Mouse (Mus musculus) embryonic fibroblast, embryonic 13.5 days (primary cell): ENCODE measurements around the gene Mindy4. TPM values are rescaled to one million over a fixed set of nuclear protein-coding genes. Genes with fewer than 3 reads are reported as not detected.

Source experiments
- H3K27ac ChIP-seq: 2 replicates; pipeline ENCODE4 v1.5.1; 2012; ENCODE audit warnings: low read length, control low read depth, inconsistent platforms; ENCODE audit not compliant: insufficient read depth
- H3K4me1 ChIP-seq: 2 replicates; pipeline ENCODE4 v1.6.1; 2011; ENCODE audit warnings: low read length; ENCODE audit not compliant: control insufficient read depth, insufficient read depth
- H3K4me3 ChIP-seq: 2 replicates; pipeline ENCODE4 v1.5.1; 2011; ENCODE audit warnings: mild to moderate bottlenecking, control low read depth, low read length; ENCODE audit not compliant: insufficient read depth
- CTCF ChIP-seq: IDR thresholded peaks from 2 replicates; pipeline ENCODE4 v1.5.1; 2011; ENCODE audit warnings: mild to moderate bottlenecking, control low read depth, low read length, moderate library complexity, borderline replicate concordance; ENCODE audit not compliant: insufficient read depth
- POLR2A ChIP-seq: IDR thresholded peaks from 2 replicates; pipeline ENCODE4 v1.6.1; 2011; ENCODE audit warnings: low read depth, mild to moderate bottlenecking, control low read depth, low read length, moderate library complexity
- polyA plus RNA-seq: library from polyadenylated mRNA; stranded (reverse); fragments of >200 nt; gene quantifications from 2 replicates; pipeline ENCODE4 v1.2.4, GENCODE M21; 2011; ENCODE audit warnings: low read depth; ENCODE audit not compliant: missing spikeins, insufficient read length

Gene Mindy4
- polyA plus RNA-seq, 1 experiment = 8.6 TPM

DNA sequence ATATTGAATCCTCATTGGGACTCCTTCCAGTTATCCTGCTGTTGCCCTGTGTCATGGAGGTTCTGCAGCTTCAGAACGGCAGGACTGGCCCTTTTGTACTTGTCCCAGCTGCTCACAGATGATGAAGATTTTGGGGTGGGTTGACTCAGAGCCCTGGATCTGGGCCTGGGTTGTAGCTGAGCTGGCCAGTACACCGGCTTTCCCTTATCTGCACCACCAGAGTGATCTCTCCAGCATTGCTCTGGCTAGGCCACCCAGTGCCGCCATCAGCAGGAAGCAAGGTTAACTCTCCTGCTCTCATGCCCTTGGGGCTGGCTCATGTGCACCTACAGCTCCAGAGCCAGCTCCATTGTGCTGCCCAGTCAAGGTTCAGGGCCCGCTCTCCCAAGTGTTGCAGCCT lies 117.7 kb downstream of the Mindy4 start:
- Histone ChIP-seq H3K27ac (no peak overlapping the region), H3K4me1 (no peaks in the 10 kb centered on the region), H3K4me3 (no peak overlapping the region)
- TF ChIP-seq CTCF = no peak
- TF ChIP-seq POLR2A = no peak

DNA sequence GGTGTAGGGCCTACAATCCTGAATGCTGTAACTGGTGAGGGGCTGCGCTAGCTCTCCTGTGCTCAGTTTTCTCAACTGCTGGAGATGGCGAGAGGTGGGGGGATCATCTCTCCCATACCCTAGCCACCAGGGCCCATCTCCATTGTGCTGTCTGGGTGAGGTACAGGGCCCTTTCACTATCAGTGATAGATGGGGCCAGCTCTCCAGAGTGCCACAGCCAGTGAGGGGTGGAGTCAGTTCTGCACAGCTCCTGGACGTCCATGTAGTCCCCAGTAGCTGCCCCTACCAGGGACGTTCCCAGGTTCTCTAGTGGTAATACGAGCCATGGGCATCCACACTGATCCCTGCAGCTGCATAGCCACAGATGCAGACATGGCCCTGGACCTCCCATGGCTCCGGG lies 118.3 kb downstream of the Mindy4 start:
- H3K4me1 ChIP-seq = no peaks in the 10 kb centered on the region
- TF ChIP-seq POLR2A = no peak
- TF ChIP-seq CTCF = no peak
- no peak overlapping the region for H3K27ac ChIP-seq
- no peak overlapping the region for H3K4me3 ChIP-seq

DNA sequence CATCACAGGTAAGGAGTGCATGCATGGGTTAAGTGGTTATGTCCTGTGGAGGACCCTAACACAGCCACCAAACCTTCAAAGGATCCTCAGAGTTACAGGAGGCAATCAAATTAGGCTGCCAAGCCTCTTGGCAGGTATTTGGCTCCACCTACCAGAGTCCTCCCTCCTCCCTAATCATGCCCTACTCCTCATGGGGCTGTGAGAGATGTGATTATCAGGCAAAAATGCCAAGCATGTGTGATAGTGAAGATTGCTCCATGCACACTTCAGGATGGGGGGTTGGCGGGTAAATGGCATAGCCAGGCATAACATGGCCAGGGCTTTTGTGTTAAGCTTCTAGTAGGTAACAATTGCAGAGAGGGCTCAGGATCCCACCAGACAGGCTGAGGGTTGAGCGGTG lies 119.8 kb downstream of the Mindy4 start:
- no peak overlapping the region for H3K4me3 ChIP-seq
- TF ChIP-seq POLR2A = no peak
- TF ChIP-seq CTCF = no peak
- no peak overlapping the region for H3K27ac ChIP-seq
- no peaks in the 10 kb centered on the region for H3K4me1 ChIP-seq

DNA sequence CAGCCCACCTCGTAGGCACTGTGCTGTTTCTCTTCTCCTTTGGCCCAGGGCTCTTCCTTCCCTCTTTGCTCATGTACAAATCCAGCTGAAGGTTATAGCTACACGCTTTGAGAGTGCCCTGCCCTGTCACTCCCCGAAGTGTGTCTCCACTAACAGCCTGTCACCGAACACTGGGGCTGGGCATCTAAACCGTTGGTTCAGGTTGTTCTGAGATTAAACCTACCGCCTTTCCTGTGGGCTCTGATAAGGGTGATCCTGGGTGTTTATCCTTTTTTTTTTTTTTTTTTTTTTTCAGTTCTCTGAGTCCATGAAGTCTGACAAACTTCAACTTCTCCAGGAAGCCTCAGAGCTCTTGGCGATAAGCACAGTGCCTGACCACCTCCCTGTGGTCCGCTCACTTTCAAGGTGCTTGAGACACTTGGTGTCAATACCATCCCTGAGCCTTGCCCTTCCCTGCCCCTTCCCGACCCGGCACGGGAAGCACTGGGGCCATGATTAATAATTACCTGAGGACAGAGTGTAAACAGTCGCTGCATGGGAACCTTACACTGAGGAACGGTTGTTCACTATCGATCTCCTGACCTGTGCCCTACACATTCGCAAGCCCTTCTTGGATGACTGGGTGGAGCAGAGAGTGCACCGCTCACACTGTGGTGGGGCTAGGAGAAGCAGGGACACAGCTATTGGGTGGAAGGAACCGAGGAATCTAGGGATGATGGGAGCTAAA lies 120.9 kb downstream of the Mindy4 start:
- Histone ChIP-seq H3K4me3 (no peak overlapping the region), H3K4me1 (no peaks in the 10 kb centered on the region), H3K27ac (no peak overlapping the region)
- TF ChIP-seq POLR2A = no peak
- TF ChIP-seq CTCF = no peak

DNA sequence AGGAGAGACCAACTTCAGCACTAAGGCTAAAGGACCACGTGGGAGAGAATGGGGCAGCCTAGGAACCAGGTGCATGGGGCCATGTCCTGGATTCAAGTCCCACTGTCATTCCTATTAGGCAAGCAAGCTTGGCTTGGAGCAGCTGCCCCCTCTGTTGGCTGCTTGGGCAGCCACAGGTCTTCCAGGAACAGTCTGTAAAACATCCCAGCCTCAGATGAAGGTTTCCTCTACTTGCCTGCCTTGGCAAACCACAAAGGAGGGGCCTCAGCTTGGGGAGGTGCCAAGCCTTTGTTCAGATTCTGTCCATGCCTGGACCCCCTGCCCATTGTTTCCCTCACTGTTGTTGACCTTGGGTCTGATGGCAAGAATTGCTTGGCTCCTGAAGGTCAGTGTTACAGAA lies 121.6 kb downstream of the Mindy4 start:
- Histone ChIP-seq H3K4me1 (no peaks in the 10 kb centered on the region), H3K4me3 (no peak overlapping the region), H3K27ac (no peak overlapping the region)
- TF ChIP-seq POLR2A (no peak), CTCF (no peak)

DNA sequence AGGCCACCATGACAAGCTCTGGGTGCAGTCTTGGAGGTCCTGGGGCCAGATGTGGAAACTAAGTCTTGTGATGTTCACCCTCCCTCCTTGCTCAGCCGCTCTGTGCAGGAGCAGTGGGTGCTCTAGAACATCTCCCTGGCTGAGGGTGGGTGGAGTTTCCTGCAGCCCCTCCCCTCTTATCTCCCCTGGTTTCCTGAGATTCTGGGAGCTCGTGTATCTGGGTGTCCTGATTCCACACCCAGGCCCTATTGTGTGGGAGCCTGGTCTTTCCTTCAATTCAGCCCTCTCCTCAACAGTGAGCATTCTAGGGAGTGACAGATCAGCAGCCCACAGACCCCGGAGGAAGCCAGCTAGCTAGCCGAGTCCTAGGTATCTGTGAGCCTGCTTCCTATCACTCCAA lies 123.1 kb downstream of the Mindy4 start:
- TF ChIP-seq CTCF (no peak), POLR2A (no peak)
- Histone ChIP-seq H3K27ac (no peak overlapping the region), H3K4me3 (no peak overlapping the region), H3K4me1 (no peaks in the 10 kb centered on the region)

DNA sequence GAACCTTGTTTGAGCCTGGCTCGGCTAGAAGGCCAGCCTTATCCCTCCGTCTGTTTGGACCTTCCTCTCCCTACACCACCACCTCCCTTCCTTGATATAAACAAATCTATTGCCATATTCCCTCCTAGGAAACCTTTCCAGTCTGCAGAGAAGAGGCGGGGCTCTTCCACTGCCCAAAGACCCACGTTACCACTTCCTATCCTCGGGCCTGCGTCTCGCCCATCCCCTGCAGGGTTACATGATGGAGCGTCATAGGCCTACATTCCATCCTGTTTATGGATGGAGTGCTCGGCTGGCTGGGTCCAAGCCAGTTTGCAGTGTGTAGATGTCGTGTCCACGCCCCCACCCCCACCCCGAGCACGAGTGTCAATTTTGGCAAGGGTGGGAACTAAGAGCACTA lies 124.1 kb downstream of the Mindy4 start:
- no peak overlapping the region for H3K27ac ChIP-seq
- TF ChIP-seq CTCF (no peak), POLR2A (no peak)
- H3K4me1 ChIP-seq = no peaks in the 10 kb centered on the region
- no peak overlapping the region for H3K4me3 ChIP-seq

DNA sequence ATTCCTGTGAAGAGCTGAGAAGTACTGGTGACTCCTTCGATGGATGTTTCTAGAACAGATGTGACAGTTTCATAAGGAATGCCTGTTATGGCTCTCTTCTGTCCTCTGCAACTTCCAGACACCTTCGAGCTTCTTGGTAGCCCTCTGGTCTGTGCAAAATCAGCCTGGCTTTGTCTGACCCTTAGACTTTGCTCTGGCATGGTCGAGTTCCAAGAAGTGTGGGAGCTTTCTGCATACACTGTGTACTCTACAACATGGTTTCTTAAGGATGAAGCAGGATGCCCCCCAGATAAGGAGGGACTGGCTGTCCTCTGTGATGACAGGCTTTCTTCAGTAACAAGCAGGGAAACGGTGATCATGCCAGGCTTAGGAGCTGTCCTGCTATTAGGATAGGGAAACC lies 125.0 kb downstream of the Mindy4 start:
- Histone ChIP-seq H3K4me3 (no peak overlapping the region), H3K4me1 (no peaks in the 10 kb centered on the region), H3K27ac (no peak overlapping the region)
- no peak for TF ChIP-seq POLR2A
- TF ChIP-seq CTCF = no peak

DNA sequence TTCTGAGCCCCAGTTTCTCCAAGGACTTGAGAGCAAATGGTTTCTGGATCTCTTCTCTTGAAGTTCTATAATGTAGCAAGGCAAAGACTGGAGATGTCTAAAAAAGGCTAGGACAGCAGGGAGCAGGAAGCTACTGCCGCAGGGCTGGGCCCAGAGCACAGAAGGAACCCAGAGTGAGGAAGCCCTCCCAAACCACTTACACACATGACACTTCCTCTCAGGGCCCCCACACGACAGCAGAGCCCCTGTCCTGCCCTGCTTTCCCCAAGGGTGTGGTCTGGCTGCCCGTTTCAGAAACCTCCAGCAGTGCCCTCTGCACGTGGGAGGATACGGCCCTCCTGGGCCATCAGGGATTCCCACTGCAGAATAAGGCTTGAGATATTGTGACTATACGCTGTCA lies 128.1 kb downstream of the Mindy4 start:
- Histone ChIP-seq H3K4me1 (0 out of 2 replicates have a peak, but pooled peaks cover 2% of the 10 kb centered on the region), H3K4me3 (no peak overlapping the region), H3K27ac (no peak overlapping the region)
- TF ChIP-seq CTCF = no peak
- TF ChIP-seq POLR2A = no peak

DNA sequence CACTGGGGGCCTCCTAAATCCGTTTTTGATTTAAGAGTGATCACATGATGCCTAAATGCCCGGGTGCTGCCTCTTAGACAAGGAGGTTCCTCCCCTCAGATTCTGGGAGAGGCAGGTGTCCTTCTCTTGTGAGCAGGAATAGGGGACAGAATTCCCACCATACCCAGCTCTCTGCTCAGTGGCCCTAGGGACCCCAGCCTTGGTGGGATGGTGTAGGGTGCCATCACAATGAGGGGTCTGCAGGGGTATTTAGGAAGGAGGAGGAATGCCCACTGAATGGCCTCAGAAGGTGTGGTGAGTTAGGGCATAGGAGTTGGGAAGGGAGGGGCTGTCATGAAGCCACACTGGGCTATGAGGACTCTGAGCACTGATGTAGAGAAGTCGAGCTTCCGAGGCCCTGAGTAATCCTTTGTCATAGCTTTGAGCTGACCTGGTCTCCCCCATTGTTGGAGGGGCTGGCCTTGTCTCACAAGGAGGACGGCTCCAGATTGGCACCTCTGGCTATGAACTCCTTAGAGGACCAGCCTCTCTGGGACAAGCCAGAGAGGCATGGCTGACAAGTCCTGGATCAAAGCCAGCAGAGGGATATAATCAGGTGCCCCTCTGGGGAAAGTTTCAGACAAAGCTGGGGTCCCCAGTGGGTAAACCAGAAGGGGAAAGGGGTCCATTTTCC lies 129.1 kb downstream of the Mindy4 start:
- no peak overlapping the region for H3K4me3 ChIP-seq
- no peak for TF ChIP-seq CTCF
- no peak for TF ChIP-seq POLR2A
- no peak overlapping the region for H3K27ac ChIP-seq
- H3K4me1 ChIP-seq = 0 out of 2 replicates have a peak, but pooled peaks cover 2% of the 10 kb centered on the region

DNA sequence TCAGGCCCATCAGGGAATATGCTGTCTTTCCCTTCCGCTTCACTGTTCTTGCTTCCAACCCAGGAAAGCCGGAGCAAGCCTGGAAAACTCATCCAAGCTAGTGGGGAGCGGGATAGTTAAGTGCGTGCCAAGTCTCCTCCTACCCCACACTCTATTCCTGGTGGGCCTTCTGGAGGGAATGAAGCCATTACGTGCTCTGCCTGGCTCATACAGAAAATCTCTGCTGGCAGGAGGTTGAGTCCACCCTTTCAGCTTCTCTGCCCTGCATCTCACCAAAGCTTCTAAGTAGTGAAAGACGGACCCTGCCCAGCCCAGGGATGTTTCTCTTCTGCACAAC lies 129.6 kb downstream of the Mindy4 start:
- Histone ChIP-seq H3K4me3 (no peak overlapping the region), H3K4me1 (0 out of 2 replicates have a peak, but pooled peaks cover 2% of the 10 kb centered on the region), H3K27ac (no peak overlapping the region)
- TF ChIP-seq POLR2A (no peak), CTCF (no peak)
